12 mouse cellular contexts compared by ENCODE assay signal in genomic region chr8:115006561-115006960, GRCm38 (mm10).
A peak's percentile ranks its signal among the peaks of the same experiment; 100 is the strongest.
DNase-seq lines count a peak whose midpoint lies in the region; ATAC-seq and TF ChIP-seq lines count a peak whose summit lies in the region.
"Had no signal": no experiment of that assay in that cellular context is flagged by ENCODE, and none has a peak within 500 bp of the region (broad histone marks: within the 10 kb centered on the region; RNA-seq: fewer than 3 reads in every experiment).

No protein-coding gene starts in this region.

- no peak overlapping the region for H3K4me2 ChIP-seq in lung, embryonic 14.5 days
- H3K4me2 ChIP-seq: hindbrain, embryonic 14.5 days; neural tube, embryonic 12.5 days had no signal

- H3K4me1 ChIP-seq in lung, embryonic 14.5 days (ENCODE audit: insufficient read depth): peaks cover 31% of the 10 kb centered on the region
- H3K4me1 ChIP-seq in limb, embryonic 10.5 days: peaks cover 24% of the 10 kb centered on the region
- peaks cover 9% of the 10 kb centered on the region for H3K4me1 ChIP-seq in heart, embryonic 10.5 days
- H3K4me1 ChIP-seq: megakaryocyte, embryonic 14.5 days had no signal

- no peak for TF ChIP-seq CTCF in lung, embryonic 14.5 days (IDR thresholded peaks at IDR 0.05; ENCODE audit: low read depth)

- no peak overlapping the region for H3K4me3 ChIP-seq in lung, embryonic 14.5 days (ENCODE audit: low read depth, low read length)
- no peak overlapping the region for H3K4me3 ChIP-seq in limb, embryonic 10.5 days
- no peak overlapping the region for H3K4me3 ChIP-seq in heart, embryonic 10.5 days
- H3K4me3 ChIP-seq: megakaryocyte, embryonic 14.5 days; neural tube, embryonic 12.5 days had no signal

- 52% methylated on average over 8 of the region's 8 CpGs for WGBS in lung, embryonic 14.5 days
- WGBS in limb, embryonic 10.5 days: 58% methylated on average over 8 of the region's 8 CpGs
- WGBS in heart, embryonic 10.5 days: 70% methylated on average over 8 of the region's 8 CpGs

- no peaks in the 10 kb centered on the region for H3K36me3 ChIP-seq in lung, embryonic 14.5 days (ENCODE audit: insufficient read depth)
- no peaks in the 10 kb centered on the region for H3K36me3 ChIP-seq in limb, embryonic 10.5 days
- no peaks in the 10 kb centered on the region for H3K36me3 ChIP-seq in heart, embryonic 10.5 days
- H3K36me3 ChIP-seq: neural tube, embryonic 12.5 days had no signal

- H3K9ac ChIP-seq in lung, embryonic 14.5 days: no peak overlapping the region
- H3K9ac ChIP-seq: hindbrain, embryonic 14.5 days; neural tube, embryonic 12.5 days had no signal

- no peaks in the 10 kb centered on the region for H3K27me3 ChIP-seq in lung, embryonic 14.5 days (ENCODE audit: insufficient read depth, low read length)
- H3K27me3 ChIP-seq in limb, embryonic 10.5 days (ENCODE audit: low read depth, poor library complexity, severe bottlenecking): no peaks in the 10 kb centered on the region; the same call in 1 of the 2 replicates
- H3K27me3 ChIP-seq in heart, embryonic 10.5 days (ENCODE audit: insufficient read depth, poor library complexity, severe bottlenecking): no peaks in the 10 kb centered on the region
- H3K27me3 ChIP-seq: megakaryocyte, embryonic 14.5 days; neural tube, embryonic 12.5 days had no signal

- peak; percentile 51 for DNase-seq in lung, embryonic 14.5 days
- no peak for DNase-seq in lung, postnatal 25 days (ENCODE audit: low spot score)
- DNase-seq in adrenal gland, adult 2 months: peak; percentile 49
- peak; percentile 24 for DNase-seq in adrenal gland, adult 8-10 months
- DNase-seq in limb, embryonic 10.5 days (ENCODE audit: low spot score): no peak
- DNase-seq in cerebellum, postnatal 25 days: no peak
- no peak for DNase-seq in heart, embryonic 10.5 days (ENCODE audit: low spot score)
- DNase-seq: liver had no signal

- ATAC-seq in lung, embryonic 14.5 days (ENCODE audit: insufficient read depth): no peak

- no peak overlapping the region for H3K27ac ChIP-seq in lung, embryonic 14.5 days (ENCODE audit: low read depth)
- H3K27ac ChIP-seq in limb, embryonic 10.5 days: peak overlapping the region; percentile 28; the same call in 1 of the 2 replicates
- H3K27ac ChIP-seq in heart, embryonic 10.5 days: no peak overlapping the region; the same call in 1 of the 2 replicates
- H3K27ac ChIP-seq: hindbrain, embryonic 14.5 days; kidney, postnatal 0 days; neural tube, embryonic 12.5 days had no signal

- no peaks in the 10 kb centered on the region for H3K9me3 ChIP-seq in lung, embryonic 14.5 days (ENCODE audit: low read depth, low read length)
- no peaks in the 10 kb centered on the region for H3K9me3 ChIP-seq in limb, embryonic 10.5 days (replicated peaks)
- H3K9me3 ChIP-seq in heart, embryonic 10.5 days: no peaks in the 10 kb centered on the region
- H3K9me3 ChIP-seq: neural tube, embryonic 12.5 days had no signal

Comparison
In these comparisons a context has a peak if more than half of its experiments do, and no peak if none do; other contexts are left out.
1. DNase-seq: peak in lung, embryonic 14.5 days (single experiment), adrenal gland, adult 2 months (single experiment) and adrenal gland, adult 8-10 months (single experiment); none in lung, postnatal 25 days (single experiment), limb, embryonic 10.5 days (single experiment), cerebellum, postnatal 25 days (0 of 2) and heart, embryonic 10.5 days (single experiment).